ENCODE assay signal across 9 mouse cellular contexts in genomic region chrX:104013318-104013811, GRCm38 (mm10). TPM values are rescaled to one million over a fixed set of nuclear protein-coding genes. Genes with fewer than 3 reads are reported as not detected.
DNase-seq lines count a peak whose midpoint lies in the region; ATAC-seq and TF ChIP-seq lines count a peak whose summit lies in the region.
"Had no signal": no experiment of that assay in that cellular context is flagged by ENCODE, and none has a peak within 500 bp of the region (broad histone marks: within the 10 kb centered on the region; RNA-seq: fewer than 3 reads in every experiment).

No protein-coding gene starts in this region.

- intact Hi-C loops in left cerebral cortex, postnatal 25 days (cut with DNase I): no loop called here

- no peak overlapping the region for H3K9ac ChIP-seq in neural tube, embryonic 15.5 days (replicated peaks)
- no peak overlapping the region for H3K9ac ChIP-seq in midbrain, embryonic 14.5 days (replicated peaks; ENCODE audit: low read length)
- H3K9ac ChIP-seq: neural tube, embryonic 12.5 days had no signal

- no peak overlapping the region for H3K27ac ChIP-seq in neural tube, embryonic 15.5 days (replicated peaks)
- H3K27ac ChIP-seq in embryonic fibroblast, embryonic 13.5 days (ENCODE audit: insufficient read depth, low read length): peak overlapping the region; percentile 41; the same call in 1 of the 2 replicates
- no peak overlapping the region for H3K27ac ChIP-seq in midbrain, embryonic 14.5 days (replicated peaks; ENCODE audit: low read depth, low read length)
- H3K27ac ChIP-seq: neural tube, embryonic 12.5 days had no signal

- DNase-seq in neural tube, embryonic 10.5 days (ENCODE audit: extremely low spot score, low spot score): peak; percentile 14
- peak; percentile 7 to 39 for DNase-seq in kidney, postnatal 25 days
- no peak for DNase-seq in left cerebral cortex, postnatal 25 days (ENCODE audit: low spot score in 2 of 2)
- DNase-seq in midbrain, embryonic 14.5 days: no peak
- DNase-seq in left cerebral cortex, adult 9 months (ENCODE audit: low spot score in 2 of 2): no peak

- no peaks in the 10 kb centered on the region for H3K36me3 ChIP-seq in neural tube, embryonic 15.5 days
- H3K36me3 ChIP-seq in midbrain, embryonic 14.5 days (ENCODE audit: control insufficient read depth, insufficient read depth, low read length): no peaks in the 10 kb centered on the region
- H3K36me3 ChIP-seq: neural tube, embryonic 12.5 days had no signal

- no peak for ATAC-seq in neural tube, embryonic 15.5 days (ENCODE audit: low FRiP score)
- no peak for ATAC-seq in midbrain, embryonic 14.5 days (ENCODE audit: low FRiP score, low TSS enrichment)
- ATAC-seq: hindbrain, embryonic 16.5 days had no signal

- H3K4me3 ChIP-seq in neural tube, embryonic 15.5 days (replicated peaks): no peak overlapping the region
- no peak overlapping the region for H3K4me3 ChIP-seq in embryonic fibroblast, embryonic 13.5 days (ENCODE audit: insufficient read depth, low read length)
- H3K4me3 ChIP-seq in midbrain, embryonic 14.5 days (replicated peaks; ENCODE audit: low read depth, low read length): no peak overlapping the region
- H3K4me3 ChIP-seq: neural tube, embryonic 12.5 days had no signal

- H3K4me1 ChIP-seq in neural tube, embryonic 15.5 days: no peaks in the 10 kb centered on the region
- no peaks in the 10 kb centered on the region; the same call in none of the 2 replicates for H3K4me1 ChIP-seq in embryonic fibroblast, embryonic 13.5 days (ENCODE audit: control insufficient read depth, insufficient read depth, low read length)
- no peaks in the 10 kb centered on the region for H3K4me1 ChIP-seq in midbrain, embryonic 14.5 days (ENCODE audit: control insufficient read depth, insufficient read depth, low read length)
- H3K4me1 ChIP-seq: neural tube, embryonic 12.5 days had no signal

- TF ChIP-seq POLR2A in embryonic fibroblast, embryonic 13.5 days (IDR thresholded peaks at IDR 0.05; ENCODE audit: low read depth, low read length): no peak

- TF ChIP-seq CTCF in embryonic fibroblast, embryonic 13.5 days (IDR thresholded peaks at IDR 0.05; ENCODE audit: borderline replicate concordance, insufficient read depth, low read length): no peak

- 65% methylated on average over 4 of the region's 4 CpGs for WGBS in neural tube, embryonic 15.5 days
- WGBS in midbrain, embryonic 14.5 days: 73% methylated on average over 4 of the region's 4 CpGs

- H3K9me3 ChIP-seq in neural tube, embryonic 15.5 days (replicated peaks): no peaks in the 10 kb centered on the region
- no peaks in the 10 kb centered on the region for H3K9me3 ChIP-seq in midbrain, embryonic 14.5 days (ENCODE audit: control insufficient read depth, low read length)
- H3K9me3 ChIP-seq: neural tube, embryonic 12.5 days had no signal

- no peak overlapping the region for H3K4me2 ChIP-seq in neural tube, embryonic 15.5 days
- H3K4me2 ChIP-seq in midbrain, embryonic 14.5 days (ENCODE audit: low read length): no peak overlapping the region
- H3K4me2 ChIP-seq: neural tube, embryonic 12.5 days had no signal

- H3K27me3 ChIP-seq in neural tube, embryonic 15.5 days (replicated peaks): peaks cover 13% of the 10 kb centered on the region; the same call in 1 of the 2 replicates
- H3K27me3 ChIP-seq in midbrain, embryonic 14.5 days (ENCODE audit: control insufficient read depth, insufficient read depth, low read length): peaks cover 5% of the 10 kb centered on the region; the same call in 1 of the 2 replicates
- H3K27me3 ChIP-seq: neural tube, embryonic 12.5 days had no signal

RNA-seq across cellular contexts. Expression of gene Rlim, which starts 32.3 kb away (rescaled TPM):
- polyA plus RNA-seq in neural tube, embryonic 15.5 days (2015; fragmentation: Nextera tagmentation; extraction: Ambion mirVana): 23.2 and 24.0 TPM in 2 replicates
- polyA plus RNA-seq in embryonic fibroblast, embryonic 13.5 days (2011; ENCODE audit: insufficient read length, low read depth, missing spikeins): 87.8 and 90.1 TPM in 2 replicates
- 10 to 100 TPM; 46.8 to 53.5 TPM for total RNA-seq in left cerebral cortex, postnatal 25 days (2021)
- polyA plus RNA-seq in midbrain, embryonic 14.5 days (2014; fragmentation: Nextera tagmentation; extraction: Ambion mirVana): 25.0 and 35.3 TPM in 2 replicates

Comparison
In these comparisons a context has a peak if more than half of its experiments do, and no peak if none do; other contexts are left out.
1. DNase-seq: peak in neural tube, embryonic 10.5 days (single experiment) and kidney, postnatal 25 days (2 of 2); none in left cerebral cortex, postnatal 25 days (0 of 2), midbrain, embryonic 14.5 days (single experiment) and left cerebral cortex, adult 9 months (0 of 2).